Mouse (Mus musculus) liver, embryonic 14.5 days (tissue): ENCODE measurements around the gene Sept4. TPM values are rescaled to one million over a fixed set of nuclear protein-coding genes. Genes with fewer than 3 reads are reported as not detected.

Experiments
- ATAC-seq: fragments of 200-750 bp; cut with Nextera tagmentation; 2 replicates; pipeline ENCODE4 v1.8.0; 2017; ENCODE audit warnings: moderate number of reproducible peaks, mild to moderate bottlenecking, moderate library complexity; ENCODE audit not compliant: insufficient read depth
- DNase-seq, 3 experiments: peaks; one replicate each; pipeline ENCODE4 v3.0.0-alpha.2; 2012 to 2013; ENCODE audit warnings: low read depth in 3 of 3, low spot score in 3 of 3
- H3K27ac ChIP-seq: fragments of 300-500 bp; sonication (generic); 2 replicates; pipeline ENCODE4 v1.5.1; 2014; ENCODE audit warnings: moderate library complexity, mild to moderate bottlenecking, control low read depth, inconsistent platforms
- H3K27me3 ChIP-seq: fragments of 300-500 bp; sonication (generic); 2 replicates; pipeline ENCODE4 v1.6.1; 2014; ENCODE audit warnings: mild to moderate bottlenecking, low read length, moderate library complexity; ENCODE audit not compliant: control insufficient read depth, insufficient read depth
- H3K36me3 ChIP-seq: fragments of 300-500 bp; sonication (generic); replicated peaks from 2 replicates; pipeline ENCODE4 v1.6.1; 2014; ENCODE audit warnings: low read depth; ENCODE audit not compliant: control insufficient read depth, insufficient read depth
- H3K4me1 ChIP-seq, 2 experiments: fragments of 200-500 bp in 1 of 2; fragments of 300-500 bp in 1 of 2; sonication (generic) in 1 of 2; replicated peaks; 2 replicates each; pipeline ENCODE4 v1.6.1; 2012 to 2014; ENCODE audit warnings: antibody characterized with exemption in 1 of 2, inconsistent platforms in 1 of 2, low read length in 1 of 2; ENCODE audit not compliant: control insufficient read depth in 2 of 2, insufficient read depth in 2 of 2
- H3K4me2 ChIP-seq: fragments of 300-500 bp; sonication (generic); 2 replicates; pipeline ENCODE4 v1.6.1; 2014; ENCODE audit warnings: low read depth, mild to moderate bottlenecking, control low read depth, moderate library complexity
- H3K4me3 ChIP-seq, 2 experiments: fragments of 200-500 bp in 1 of 2; fragments of 300-500 bp in 1 of 2; sonication (generic) in 1 of 2; 2 replicates each; pipeline ENCODE4 v1.5.1; 2012 to 2014; ENCODE audit warnings: low read depth in 2 of 2, low read length in 2 of 2, mild to moderate bottlenecking in 2 of 2, control low read depth in 1 of 2, inconsistent platforms in 1 of 2, moderate library complexity in 1 of 2; ENCODE audit not compliant: insufficient read depth in 1 of 2
- H3K9ac ChIP-seq: fragments of 300-500 bp; sonication (generic); replicated peaks from 2 replicates; pipeline ENCODE4 v1.6.1; 2014; ENCODE audit warnings: mild to moderate bottlenecking, control low read depth, moderate library complexity
- H3K9me3 ChIP-seq: fragments of 300-500 bp; sonication (generic); 2 replicates; pipeline ENCODE4 v1.6.1; 2016; ENCODE audit warnings: low read length, mixed read lengths; ENCODE audit not compliant: control insufficient read depth
- CTCF ChIP-seq: IDR thresholded peaks from 2 replicates; pipeline ENCODE4 v1.5.1; 2016; ENCODE audit warnings: antibody characterized with exemption, low read depth, control low read depth
- EP300 ChIP-seq: IDR thresholded peaks from 2 replicates; pipeline ENCODE4 v1.6.1; 2016; ENCODE audit warnings: antibody characterized with exemption, low read depth
- WGBS: fragments of 180-500 bp; shearing (Covaris S2); extraction: QIAGEN DNeasy Blood & Tissue Kit; methylation state at CpG from one replicate; pipeline ENCODE4 v1.1.7; 2014; ENCODE audit not compliant: insufficient replicate concordance; 5-methylcytosine and 5-hydroxymethylcytosine counted together
- polyA plus RNA-seq, 2 experiments: library from polyadenylated mRNA; depleted of rRNA in 1 of 2; stranded (reverse) in 1 of 2; unstranded in 1 of 2; fragments of >200 nt; fragmentation: Nextera tagmentation in 1 of 2; extraction: Ambion mirVana in 1 of 2; gene quantifications; 2 replicates each; pipeline versions ENCODE4 v1.2.1 to v1.2.3; 2012 to 2014

Sept4 gene
- polyA plus RNA-seq, 2 experiments: 8.0 to 9.1 TPM

DNA sequence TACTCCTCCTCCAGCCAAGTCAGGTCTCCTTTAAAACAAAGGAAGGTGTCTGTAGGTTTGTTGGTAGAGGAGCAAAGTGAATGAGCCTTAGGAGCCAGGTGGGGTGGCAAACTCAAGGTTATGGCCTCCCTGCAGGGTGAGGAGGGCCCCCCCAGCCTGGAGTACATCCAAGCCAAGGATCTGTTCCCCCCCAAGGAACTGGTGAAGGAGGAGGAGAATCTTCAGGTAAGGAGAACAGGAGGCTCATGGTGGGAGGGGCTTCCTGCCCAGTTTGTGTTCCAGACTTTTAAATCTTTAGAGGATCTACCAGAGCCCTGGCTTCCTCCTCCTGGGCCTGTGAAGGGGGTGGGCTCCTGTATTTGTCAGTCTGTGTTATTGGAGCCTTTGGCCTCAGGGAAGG is 28.4 kb downstream of the Sept4 start:
- DNase-seq (no peak), ATAC-seq (no peak)
- H3K4me2 ChIP-seq: no peak overlapping the region
- no peak for TF ChIP-seq EP300
- TF ChIP-seq CTCF: no peak
- H3K27me3 ChIP-seq: no peaks in the 10 kb centered on the region
- H3K4me3 ChIP-seq: no peak overlapping the region
- H3K36me3 ChIP-seq: peaks cover 33% of the 10 kb centered on the region
- H3K4me1 ChIP-seq: peaks cover 21 to 27% of the 10 kb centered on the region in 2 experiments
- no peaks in the 10 kb centered on the region for H3K9me3 ChIP-seq
- no peak overlapping the region for H3K9ac ChIP-seq
- no peak overlapping the region for H3K27ac ChIP-seq

GRCm38 (mm10) chr11:87599395-87600089 is 30.8 kb downstream of the Sept4 start:
- WGBS: 85% methylated on average over 13 of the region's 13 CpGs
- DNase-seq (no peak), ATAC-seq (no peak)
- no peak overlapping the region for H3K9ac ChIP-seq
- no peaks in the 10 kb centered on the region for H3K27me3 ChIP-seq
- no peak for TF ChIP-seq CTCF
- no peak for TF ChIP-seq EP300
- no peak overlapping the region for H3K27ac ChIP-seq
- no peak overlapping the region for H3K4me2 ChIP-seq
- H3K4me3 ChIP-seq: no peak overlapping the region
- no peaks in the 10 kb centered on the region for H3K9me3 ChIP-seq
- peaks cover 9 to 11% of the 10 kb centered on the region in 2 experiments for H3K4me1 ChIP-seq
- peaks cover 54% of the 10 kb centered on the region for H3K36me3 ChIP-seq

- Histone ChIP-seq H3K4me2 (no peak overlapping the region), H3K27me3 (no peaks in the 10 kb centered on the region), H3K36me3 (peaks cover 60% of the 10 kb centered on the region), H3K4me3 (no peak overlapping the region), H3K9ac (no peak overlapping the region), H3K27ac (no peak overlapping the region), H3K4me1 (peaks cover 5% of the 10 kb centered on the region in 2 experiments; a peak in 2 of 4 replicates), H3K9me3 (no peaks in the 10 kb centered on the region)
- whole genome bisulfite sequencing: 82% methylated on average over 10 of the region's 10 CpGs
- no peak for DNase-seq
- TF ChIP-seq EP300 (no peak), CTCF (no peak)
- ATAC-seq: no peak
Observed at GRCm38 (mm10) chr11:87600322-87600853, 31.7 kb downstream of the Sept4 start.

DNA sequence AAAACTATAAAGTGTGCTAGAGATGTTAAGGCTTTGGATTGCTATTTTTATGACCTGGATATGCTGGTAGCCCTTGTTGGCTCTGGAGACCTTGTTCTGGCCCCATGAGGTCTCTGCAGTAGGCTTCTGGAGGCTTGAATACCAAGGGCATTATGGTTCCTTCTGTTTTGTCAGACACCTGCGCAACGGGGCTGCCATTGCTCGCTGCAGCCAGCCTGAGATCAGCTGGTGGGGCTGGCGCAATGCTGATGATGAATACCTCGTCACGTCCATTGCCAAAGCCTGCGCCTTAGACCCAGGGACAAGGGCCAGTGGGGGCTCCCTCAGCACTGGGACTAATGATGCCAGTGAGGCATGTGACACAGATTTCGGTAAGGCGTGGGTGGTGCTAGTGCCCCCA is 33.5 kb downstream of the Sept4 start:
- ATAC-seq (no peak), DNase-seq (no peak)
- H3K9ac ChIP-seq: no peak overlapping the region
- H3K4me3 ChIP-seq: no peak overlapping the region
- H3K27me3 ChIP-seq: no peaks in the 10 kb centered on the region
- no peaks in the 10 kb centered on the region for H3K4me1 ChIP-seq
- no peak overlapping the region for H3K27ac ChIP-seq
- no peak for TF ChIP-seq EP300
- TF ChIP-seq CTCF: no peak
- WGBS: 87% methylated on average over 9 of the region's 9 CpGs
- H3K36me3 ChIP-seq: peaks cover 68% of the 10 kb centered on the region
- no peak overlapping the region for H3K4me2 ChIP-seq
- H3K9me3 ChIP-seq: no peaks in the 10 kb centered on the region

- Histone ChIP-seq H3K4me2 (no peak overlapping the region), H3K9me3 (no peaks in the 10 kb centered on the region), H3K36me3 (peaks cover 56% of the 10 kb centered on the region), H3K4me3 (no peak overlapping the region), H3K27ac (no peak overlapping the region), H3K4me1 (no peaks in the 10 kb centered on the region), H3K9ac (no peak overlapping the region), H3K27me3 (no peaks in the 10 kb centered on the region)
- DNase-seq (no peak), ATAC-seq (no peak)
- 88% methylated on average over 2 of the region's 2 CpGs for WGBS
- TF ChIP-seq EP300: no peak
- no peak for TF ChIP-seq CTCF
Observed at GRCm38 (mm10) chr11:87603571-87603970, 34.9 kb downstream of the Sept4 start.
